Mouse (Mus musculus) layer of hippocampus, postnatal 36 days (tissue): ENCODE data around the gene Slc41a2. TPM values are rescaled to one million over a fixed set of nuclear protein-coding genes. Genes with fewer than 3 reads are reported as not detected.

Experiments
- DNase-seq, 2 experiments: peaks; one replicate each; pipeline ENCODE4 v3.0.0; 2022
- total RNA-seq, 2 experiments: library from RNA; stranded (reverse); gene quantifications; 2 replicates each; pipeline ENCODE4 v1.2.3; 2021

The Slc41a2 gene
- total RNA-seq, 2 experiments from 2014 or later = 20.2 to 24.3 TPM

DNA sequence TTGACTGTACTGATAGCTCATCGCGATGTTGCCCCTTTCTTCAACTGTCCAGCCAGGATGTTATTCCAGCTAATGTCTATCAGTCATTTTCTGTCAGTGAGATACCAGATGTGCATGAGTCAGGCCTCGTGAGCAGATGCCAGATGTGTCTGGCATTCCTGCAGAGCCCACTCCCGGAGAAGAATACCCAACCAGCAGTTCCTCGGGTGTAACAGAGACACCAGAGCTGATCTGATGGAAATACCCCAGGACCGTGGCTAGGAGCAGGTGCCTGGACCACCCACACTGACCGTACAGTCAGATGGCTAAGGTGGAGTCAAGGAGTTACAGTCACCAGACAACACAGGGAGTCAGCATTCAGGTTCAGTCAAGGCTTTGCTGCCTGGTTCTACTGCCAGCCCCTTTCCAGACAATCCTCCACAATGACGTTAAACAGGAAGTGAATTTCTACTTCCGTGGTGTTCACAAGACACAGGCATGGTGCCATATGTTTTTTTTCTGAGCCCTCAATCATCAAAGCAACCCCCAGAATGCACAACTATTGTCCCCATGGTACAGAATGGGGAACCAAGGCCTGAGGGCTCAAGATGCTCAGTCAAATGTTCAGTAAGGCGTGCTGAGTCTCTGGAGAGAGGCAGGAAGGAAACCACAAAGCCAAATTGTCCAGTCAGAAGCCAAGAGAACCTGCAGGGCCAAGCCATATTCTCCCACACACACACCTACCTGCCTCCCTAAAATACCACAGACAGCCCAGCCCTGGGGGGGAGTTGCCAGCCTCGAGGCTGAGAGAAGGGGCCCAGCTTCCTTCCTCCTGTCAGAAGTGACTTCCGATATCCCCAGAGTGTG lies 153.8 kb downstream of the Slc41a2 start:
- no peak for DNase-seq

- peak; percentile 61 to 62 for DNase-seq
Measured at GRCm38 (mm10) chr10:83182573-83182960, 155.1 kb downstream of the Slc41a2 start.

- peak; percentile 46 to 60 for DNase-seq
Measured at GRCm38 (mm10) chr10:83181831-83182572, 155.7 kb downstream of the Slc41a2 start.

Other genes with a start within 250 kb of the Slc41a2 start
- gene D10Wsu102e, start 22.3 kb upstream of the Slc41a2 start, total RNA-seq = 1 to 10 TPM; 2.9 to 4.0 TPM
- 1 to 10 TPM; 3.2 TPM for gene Aldh1l2, start 196.3 kb upstream of the Slc41a2 start, total RNA-seq
- gene Washc4, start 205.9 kb upstream of the Slc41a2 start, total RNA-seq = 10 to 100 TPM; 31.2 to 33.1 TPM